Mouse (Mus musculus): Measurements from ENCODE around the gene Prtn3. TPM values are rescaled to one million over a fixed set of nuclear protein-coding genes. Genes with fewer than 3 reads are reported as not detected.

Gene Prtn3
- total RNA-seq, 1 experiment = 1.3 TPM

- Histone ChIP-seq H3K4me1 (ENCODE audit: control insufficient read depth in 2 of 2, insufficient read depth in 2 of 2, low read length in 2 of 2, poor library complexity in 1 of 2) (peaks cover 3 to 20% of the 10 kb centered on the region in 2 experiments; a peak in 2 of 4 replicates), H3K9ac (ENCODE audit: insufficient read depth, low read depth, low read length, poor library complexity, severe bottlenecking) (peak overlapping the region; percentile 45), H3K36me3 (ENCODE audit: control insufficient read depth, insufficient read depth, low read length, poor library complexity, severe bottlenecking) (no peaks in the 10 kb centered on the region), H3K9me3 (ENCODE audit: control insufficient read depth, insufficient read depth, low read depth, low read length) (no peaks in the 10 kb centered on the region), H3K4me3 (ENCODE audit: insufficient read depth in 1 of 2, low read depth in 1 of 2, low read length in 2 of 2, poor library complexity in 1 of 2, severe bottlenecking in 1 of 2) (peak overlapping the region; percentile 25 to 56; a peak in 3 of 4 replicates), H3K27ac (ENCODE audit: insufficient read depth, low read depth, low read length, poor library complexity, severe bottlenecking) (no peak overlapping the region)
- in situ Hi-C loops (cut with MboI; ENCODE audit: low sequenced_read_pairs in 2 of 2, unreplicated experiment in 2 of 2) = no loop called here
- no peak for DNase-seq (ENCODE audit: low read depth, low spot score)
- TF ChIP-seq HCFC1 (IDR thresholded peaks at IDR 0.05; ENCODE audit: borderline replicate concordance, insufficient read depth, low read length) (no peak), CHD2 (IDR thresholded peaks at IDR 0.05; ENCODE audit: low read depth, low read length) (no peak), ZNF384 (IDR thresholded peaks at IDR 0.05; ENCODE audit: low read depth, low read length) (no peak), ZC3H11A (IDR thresholded peaks at IDR 0.05; ENCODE audit: borderline replicate concordance, low read depth, low read length) (no peak), MAFK (IDR thresholded peaks at IDR 0.05; ENCODE audit: insufficient read depth, low read depth, low read length) (no peak)
Observed at GRCm38 (mm10) chr10:79921572-79921971, 47.3 kb downstream of the Prtn3 start.

GRCm38 (mm10) chr10:79924998-79925784, 50.9 kb downstream of the Prtn3 start:
- peak; percentile 96 for TF ChIP-seq ZC3H11A (IDR thresholded peaks at IDR 0.05; ENCODE audit: borderline replicate concordance, low read depth, low read length)
- TF ChIP-seq CHD2 (IDR thresholded peaks at IDR 0.05; ENCODE audit: low read depth, low read length) = no peak
- TF ChIP-seq HCFC1 (IDR thresholded peaks at IDR 0.05; ENCODE audit: borderline replicate concordance, insufficient read depth, low read length) = peak; percentile 69; the same call in 1 of the 2 replicates
- H3K9ac ChIP-seq (ENCODE audit: insufficient read depth, low read depth, low read length, poor library complexity, severe bottlenecking) = no peak overlapping the region
- H3K9me3 ChIP-seq (ENCODE audit: control insufficient read depth, insufficient read depth, low read depth, low read length) = no peaks in the 10 kb centered on the region
- no peaks in the 10 kb centered on the region for H3K36me3 ChIP-seq (ENCODE audit: control insufficient read depth, insufficient read depth, low read length, poor library complexity, severe bottlenecking)
- in situ Hi-C loops (cut with MboI; ENCODE audit: low sequenced_read_pairs in 2 of 2, unreplicated experiment in 2 of 2) = no loop called here
- no peak overlapping the region for H3K4me3 ChIP-seq (ENCODE audit: insufficient read depth in 1 of 2, low read depth in 1 of 2, low read length in 2 of 2, poor library complexity in 1 of 2, severe bottlenecking in 1 of 2)
- DNase-seq (ENCODE audit: low read depth, low spot score) = peak; percentile 78
- no peak overlapping the region for H3K27ac ChIP-seq (ENCODE audit: insufficient read depth, low read depth, low read length, poor library complexity, severe bottlenecking)
- H3K4me1 ChIP-seq (ENCODE audit: control insufficient read depth in 2 of 2, insufficient read depth in 2 of 2, low read length in 2 of 2, poor library complexity in 1 of 2) = peaks cover 3 to 16% of the 10 kb centered on the region in 2 experiments; a peak in 2 of 4 replicates

- TF ChIP-seq MAFK (IDR thresholded peaks at IDR 0.05; ENCODE audit: insufficient read depth, low read depth, low read length) (no peak), HCFC1 (IDR thresholded peaks at IDR 0.05; ENCODE audit: borderline replicate concordance, insufficient read depth, low read length) (no peak), CHD2 (IDR thresholded peaks at IDR 0.05; ENCODE audit: low read depth, low read length) (no peak), ZC3H11A (IDR thresholded peaks at IDR 0.05; ENCODE audit: borderline replicate concordance, low read depth, low read length) (no peak)
- in situ Hi-C loops (cut with MboI; ENCODE audit: low sequenced_read_pairs in 2 of 2, unreplicated experiment in 2 of 2) = no loop called here
- Histone ChIP-seq H3K4me1 (ENCODE audit: control insufficient read depth in 2 of 2, insufficient read depth in 2 of 2, low read length in 2 of 2, poor library complexity in 1 of 2) (peaks cover 0 to 9% of the 10 kb centered on the region in 2 experiments; a peak in 2 of 4 replicates), H3K9me3 (ENCODE audit: control insufficient read depth, insufficient read depth, low read depth, low read length) (no peaks in the 10 kb centered on the region), H3K36me3 (ENCODE audit: control insufficient read depth, insufficient read depth, low read length, poor library complexity, severe bottlenecking) (no peaks in the 10 kb centered on the region), H3K27ac (ENCODE audit: insufficient read depth, low read depth, low read length, poor library complexity, severe bottlenecking) (no peak overlapping the region), H3K4me3 (ENCODE audit: insufficient read depth in 1 of 2, low read depth in 1 of 2, low read length in 2 of 2, poor library complexity in 1 of 2, severe bottlenecking in 1 of 2) (peak overlapping the region; percentile 81 to 96), H3K9ac (ENCODE audit: insufficient read depth, low read depth, low read length, poor library complexity, severe bottlenecking) (peak overlapping the region; percentile 77)
- DNase-seq (ENCODE audit: low read depth, low spot score) = no peak
Observed at GRCm38 (mm10) chr10:79925785-79926490, 51.7 kb downstream of the Prtn3 start.

GRCm38 (mm10) chr10:79926491-79927323, 52.4 kb downstream of the Prtn3 start, which contains the start of gene Arid3a:
Gene Arid3a, plus strand, starts transcription at chr10:79927043.
- H3K27ac ChIP-seq (ENCODE audit: insufficient read depth, low read depth, low read length, poor library complexity, severe bottlenecking) = peak within 1 kb of the TSS; percentile 36; the same call in 1 of the 2 replicates
- peak; percentile 83 for DNase-seq (ENCODE audit: low read depth, low spot score)
- no peaks in the 10 kb centered on the region for H3K9me3 ChIP-seq (ENCODE audit: control insufficient read depth, insufficient read depth, low read depth, low read length)
- no peaks in the 10 kb centered on the region for H3K36me3 ChIP-seq (ENCODE audit: control insufficient read depth, insufficient read depth, low read length, poor library complexity, severe bottlenecking)
- in situ Hi-C loops (cut with MboI; ENCODE audit: low sequenced_read_pairs in 2 of 2, unreplicated experiment in 2 of 2) = no loop called here
- H3K4me1 ChIP-seq (ENCODE audit: control insufficient read depth in 2 of 2, insufficient read depth in 2 of 2, low read length in 2 of 2, poor library complexity in 1 of 2) = peaks cover 0 to 6% of the 10 kb centered on the region in 2 experiments; a peak in 2 of 4 replicates
- TF ChIP-seq MAFK (IDR thresholded peaks at IDR 0.05; ENCODE audit: insufficient read depth, low read depth, low read length) (no peak), CHD2 (IDR thresholded peaks at IDR 0.05; ENCODE audit: low read depth, low read length) (peak; percentile 94), HCFC1 (IDR thresholded peaks at IDR 0.05; ENCODE audit: borderline replicate concordance, insufficient read depth, low read length) (peak; percentile 71; the same call in 1 of the 2 replicates)
- peak within 1 kb of the TSS; percentile 81 to 96 for H3K4me3 ChIP-seq (ENCODE audit: insufficient read depth in 1 of 2, low read depth in 1 of 2, low read length in 2 of 2, poor library complexity in 1 of 2, severe bottlenecking in 1 of 2)
- peak within 1 kb of the TSS; percentile 82 for H3K9ac ChIP-seq (ENCODE audit: insufficient read depth, low read depth, low read length, poor library complexity, severe bottlenecking)

All from ES-E14 (cell line).